Mouse (Mus musculus): ENCODE data around the gene Pknox2. TPM values are rescaled to one million over a fixed set of nuclear protein-coding genes. Genes with fewer than 3 reads are reported as not detected.

Pknox2 gene
- total RNA-seq, 2 experiments from 2014 or later: 27.9 TPM

DNA sequence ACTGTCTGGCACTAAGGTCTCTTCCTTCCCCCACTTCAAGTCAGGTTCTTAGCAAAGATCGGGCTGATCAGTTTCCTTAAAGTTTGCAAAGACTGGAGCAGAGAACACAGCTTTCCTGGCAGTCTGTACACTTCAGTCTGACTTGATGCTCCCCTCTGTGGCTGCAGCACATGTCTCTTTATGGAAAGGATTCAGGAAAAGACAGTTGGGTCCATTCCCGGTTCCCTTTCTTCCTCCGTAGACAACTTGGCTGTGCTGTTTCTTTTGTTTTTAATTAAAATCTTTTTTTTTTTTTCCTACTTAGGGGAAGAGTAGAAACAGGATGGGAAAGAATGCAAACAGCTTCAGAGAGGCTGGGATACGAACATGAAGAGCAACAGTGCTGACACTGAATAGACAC lies 205.1 kb downstream of the Pknox2 start:
- DNase-seq: no peak

DNA sequence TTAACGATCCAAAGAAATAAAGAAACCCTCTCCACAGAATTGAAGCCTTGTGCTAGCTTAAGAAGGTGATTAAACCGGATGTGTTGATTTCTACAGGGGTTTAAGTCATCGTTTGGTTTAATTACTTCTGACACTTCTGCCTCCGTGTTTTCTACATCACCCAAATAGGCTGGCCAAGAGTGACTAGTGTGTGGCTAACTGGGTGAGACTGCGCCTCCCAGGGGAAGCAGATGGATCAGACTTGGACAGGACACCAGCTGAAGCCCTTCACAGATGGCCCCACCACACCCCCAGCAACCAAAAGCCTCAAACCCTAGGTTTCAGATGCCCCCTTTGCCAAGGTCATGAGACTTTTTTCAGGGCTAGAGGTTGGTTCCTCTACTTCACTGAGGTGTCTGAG lies 205.6 kb downstream of the Pknox2 start:
- DNase-seq: no peak

DNA sequence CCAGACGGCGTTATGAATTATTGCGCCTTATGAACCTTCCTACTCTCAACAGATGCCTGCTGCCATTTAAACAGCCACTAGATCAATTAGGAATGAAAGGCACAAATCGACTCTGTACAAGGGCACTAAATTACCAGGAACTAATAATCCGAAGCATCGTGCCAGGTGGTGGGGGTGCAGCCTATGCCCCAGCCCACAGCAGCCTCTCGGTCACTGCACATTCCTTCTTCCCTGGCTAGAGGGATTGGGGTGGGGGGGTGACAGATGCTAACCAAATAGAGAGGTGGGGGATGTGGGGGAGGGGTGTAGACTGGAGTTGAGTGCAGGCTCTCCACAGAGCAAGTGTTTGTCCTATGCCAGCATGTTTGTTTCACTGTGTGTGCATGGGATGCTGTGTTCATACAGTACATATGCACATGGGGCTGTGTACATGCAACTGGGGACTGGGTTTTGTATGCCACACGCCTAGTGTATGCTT lies 208.6 kb downstream of the Pknox2 start:
- no peak for DNase-seq

DNA sequence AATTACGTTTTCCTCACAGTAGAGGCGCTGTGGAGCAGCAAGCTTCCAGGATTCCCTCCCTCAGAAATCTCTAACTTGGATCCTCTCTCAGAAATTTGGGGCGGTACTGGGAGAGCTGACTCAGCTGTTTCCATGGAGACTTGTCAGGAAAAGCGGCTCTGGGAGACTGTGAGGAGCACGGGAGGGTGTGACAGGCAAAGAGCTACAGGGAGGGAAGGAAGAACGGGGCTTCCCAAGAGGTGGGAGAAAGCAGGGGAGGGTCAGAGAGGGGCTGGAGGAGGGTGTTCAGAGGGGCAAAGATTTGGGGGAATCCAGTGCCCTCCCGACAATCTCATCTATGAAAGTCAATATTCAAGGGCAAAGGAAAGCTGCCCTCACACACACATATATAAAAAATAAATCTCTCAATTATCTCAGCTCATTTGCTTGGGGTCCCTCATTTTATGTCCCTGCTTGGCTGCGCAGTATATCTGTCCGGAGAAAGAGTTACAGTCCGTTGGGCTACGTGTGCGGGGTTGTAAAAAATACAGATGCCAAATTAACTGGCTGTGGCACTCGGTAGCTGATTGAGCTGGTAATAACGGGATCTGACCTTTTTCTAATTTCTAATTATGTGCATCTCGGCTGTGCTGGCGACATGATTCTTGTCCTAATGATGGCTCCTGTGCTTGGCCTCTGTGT lies 213.3 kb downstream of the Pknox2 start:
- peak; percentile 70 for DNase-seq

DNA sequence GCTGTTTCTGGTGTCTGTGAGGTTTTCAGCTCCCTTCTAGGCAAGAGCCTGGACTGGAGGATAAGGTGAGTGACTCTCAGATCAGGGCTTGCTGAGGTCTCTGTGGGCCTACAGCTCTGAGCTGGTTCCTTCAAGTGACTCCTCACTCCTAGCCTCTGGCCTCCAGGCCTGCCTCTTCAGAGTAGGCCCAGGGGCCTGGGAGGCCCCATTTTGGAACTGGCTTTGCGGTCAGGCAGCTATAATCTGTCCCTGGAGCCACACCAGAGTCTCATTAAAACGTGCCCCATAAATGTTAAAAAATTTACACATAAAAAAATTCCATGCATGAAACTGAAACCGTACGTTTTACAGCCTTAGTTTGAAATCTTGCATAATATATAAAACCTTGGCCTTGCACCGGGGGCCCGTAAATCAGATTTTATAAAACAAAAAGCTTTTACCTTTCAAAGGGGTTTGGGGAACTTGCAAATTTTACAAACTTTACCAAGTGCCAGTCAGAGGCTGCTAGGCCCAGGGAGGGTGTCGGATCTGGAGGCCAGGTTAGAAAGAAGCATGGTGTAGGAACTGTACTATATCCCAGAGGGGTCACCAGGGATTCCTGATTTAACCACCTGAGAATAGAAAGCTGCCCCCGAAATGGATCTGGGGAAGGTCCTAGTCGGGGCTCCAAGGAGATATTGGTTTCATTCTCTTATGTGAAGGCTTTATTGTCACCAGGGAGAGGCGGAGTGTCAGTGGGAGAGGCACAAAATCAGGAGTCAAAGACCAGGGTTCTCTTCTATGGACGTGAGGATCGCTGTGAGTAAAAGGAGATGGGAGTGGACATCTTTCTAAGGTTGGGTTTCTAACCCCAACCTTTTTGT lies 214.0 kb downstream of the Pknox2 start:
- no peak for DNase-seq

DNA sequence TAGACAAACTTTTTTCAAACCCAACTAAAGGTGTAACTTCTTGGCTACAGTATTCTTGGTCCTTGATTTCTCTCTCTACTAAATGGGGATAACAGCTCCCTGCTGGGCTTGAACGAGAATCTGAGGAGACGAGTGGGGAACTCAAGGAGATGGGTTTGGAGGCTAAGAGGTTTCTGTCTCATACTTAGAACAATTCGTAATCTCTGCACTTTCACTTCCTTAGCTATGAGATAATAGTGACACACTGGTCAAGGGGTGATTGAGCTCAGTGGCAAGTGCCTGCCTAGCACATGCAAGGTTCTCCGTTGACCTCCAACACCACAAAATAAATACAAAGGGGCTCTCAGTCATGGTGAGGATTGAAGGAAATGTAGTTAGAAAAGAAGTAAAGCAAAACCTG lies 215.6 kb downstream of the Pknox2 start:
- DNase-seq: no peak

DNA sequence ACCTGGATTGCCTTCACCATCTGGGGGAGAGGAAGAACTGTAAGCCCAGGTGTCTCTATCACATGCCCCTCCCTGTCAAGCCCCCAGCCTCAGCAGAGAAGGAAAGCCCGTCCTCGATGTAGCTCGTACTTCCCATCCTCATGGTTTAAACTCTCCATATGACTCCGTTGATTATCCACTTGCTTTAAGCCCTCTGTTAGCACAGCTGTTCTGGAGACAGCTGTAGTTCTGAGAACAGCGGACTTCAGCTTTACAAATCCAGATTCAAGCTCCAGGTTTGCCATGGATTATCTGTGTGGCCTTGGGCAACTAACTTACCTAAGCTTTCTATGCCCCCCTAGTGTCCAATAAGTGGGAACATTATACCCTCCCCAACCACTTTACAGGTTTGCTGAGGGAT lies 223.5 kb downstream of the Pknox2 start:
- no peak for DNase-seq

DNA sequence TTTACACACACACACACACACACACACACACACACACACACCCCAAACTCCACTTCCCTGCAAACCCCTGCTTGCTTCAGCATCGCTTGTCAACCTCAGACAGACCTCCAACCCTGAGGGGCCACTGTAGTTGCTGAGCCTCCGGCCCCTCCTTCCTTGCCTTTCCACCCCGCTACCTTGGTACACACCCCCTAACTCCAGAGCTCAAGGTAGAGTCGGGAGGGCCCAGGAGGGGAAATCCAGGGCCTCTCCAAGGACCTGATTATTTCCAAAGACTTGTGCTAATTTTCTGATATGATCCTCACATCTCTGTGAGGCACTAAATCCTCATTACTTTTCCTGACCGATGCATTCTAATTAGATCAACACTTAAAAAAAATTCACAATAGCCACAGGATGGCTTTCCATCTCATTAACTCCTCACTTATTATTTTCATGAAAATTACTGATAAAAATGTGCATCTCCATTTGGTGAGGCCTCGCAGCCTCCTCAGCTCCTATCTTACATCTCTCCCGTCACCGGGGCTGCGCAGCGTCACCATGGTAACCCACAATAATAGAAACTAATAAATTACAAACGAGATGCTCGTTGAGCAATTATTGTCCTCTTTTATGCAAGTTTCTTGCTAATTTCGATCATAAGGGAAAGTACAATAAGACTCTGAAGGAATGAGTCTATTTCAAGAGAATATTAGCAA lies 225.3 kb downstream of the Pknox2 start:
- no peak for DNase-seq

DNA sequence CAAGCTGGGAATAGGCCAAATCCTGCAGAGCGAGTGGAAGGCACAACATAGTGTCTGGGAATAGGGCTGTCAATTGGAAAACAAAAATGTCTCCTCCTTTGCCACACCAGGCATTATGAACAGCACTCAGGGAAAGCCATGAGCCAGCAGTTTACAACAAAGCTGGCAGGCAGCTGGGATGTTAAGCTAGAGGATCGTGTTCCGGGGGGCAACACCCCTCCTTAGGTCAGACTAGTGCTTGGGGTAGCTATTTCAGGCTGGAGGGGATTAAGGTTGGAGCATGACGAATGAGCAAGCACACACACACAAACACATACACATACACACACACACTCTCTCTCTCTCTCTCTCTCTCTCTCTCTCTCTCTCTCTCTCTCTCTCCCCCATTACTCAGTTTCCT lies 227.7 kb downstream of the Pknox2 start:
- no peak for DNase-seq

DNA sequence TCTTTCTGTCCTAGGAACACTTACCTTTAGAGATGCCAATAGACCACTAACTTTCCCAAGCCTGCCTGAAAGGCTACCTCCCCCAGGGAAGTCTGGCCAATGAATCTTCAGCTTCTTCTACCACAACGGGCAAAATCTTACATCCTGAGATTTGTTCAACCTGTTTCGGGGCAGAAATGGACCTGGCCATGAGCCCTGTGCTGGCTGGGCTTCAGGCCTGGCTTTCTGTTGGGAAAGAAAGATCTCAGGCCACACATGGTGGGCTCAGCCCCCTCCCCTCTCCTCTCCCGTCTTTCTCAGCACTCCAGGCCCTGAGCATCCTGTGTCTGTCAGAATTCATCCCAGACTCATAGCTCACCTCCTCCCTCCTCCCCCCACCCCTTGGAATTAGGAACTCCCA lies 228.6 kb downstream of the Pknox2 start:
- DNase-seq: no peak

DNA sequence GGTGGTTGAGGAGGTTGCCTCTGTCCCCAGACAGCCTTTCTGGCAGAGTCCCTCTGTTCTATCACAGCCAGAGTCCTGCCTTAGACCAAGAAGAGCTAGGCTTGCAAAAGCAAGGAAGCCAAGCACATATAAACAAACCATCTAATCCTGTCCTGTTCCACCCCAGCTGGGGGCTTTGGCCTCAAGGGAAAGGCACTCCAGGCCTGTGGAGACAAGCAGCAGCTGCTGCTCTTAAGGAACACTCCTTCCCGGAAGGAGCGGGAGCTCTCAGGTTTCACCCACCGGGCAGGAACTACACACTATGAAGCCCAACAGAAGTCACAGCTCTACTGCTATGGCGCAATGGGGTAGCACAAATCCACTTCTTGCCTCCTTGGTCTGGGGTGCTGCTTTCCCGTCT lies 230.3 kb downstream of the Pknox2 start:
- peak; percentile 34 for DNase-seq

DNA sequence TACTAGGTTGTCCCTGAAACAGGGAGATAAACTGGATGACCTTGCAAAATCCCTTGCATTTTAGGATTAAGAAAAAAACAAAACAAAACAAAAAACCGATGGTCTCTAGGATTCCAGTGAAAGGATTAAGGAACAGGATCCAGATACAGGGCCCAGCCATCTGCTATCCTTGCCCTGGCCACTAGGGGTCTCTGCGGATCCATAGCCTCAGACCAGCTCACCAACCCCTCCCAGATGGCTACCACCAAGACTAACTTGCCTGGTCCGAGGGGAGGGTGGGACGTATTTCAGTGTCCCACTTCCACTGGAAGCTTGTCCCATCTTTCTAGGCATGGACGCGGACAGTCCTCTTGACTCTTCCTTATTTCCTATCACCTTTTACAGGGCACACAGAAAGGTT lies 230.8 kb downstream of the Pknox2 start:
- DNase-seq: peak; percentile 83

DNA sequence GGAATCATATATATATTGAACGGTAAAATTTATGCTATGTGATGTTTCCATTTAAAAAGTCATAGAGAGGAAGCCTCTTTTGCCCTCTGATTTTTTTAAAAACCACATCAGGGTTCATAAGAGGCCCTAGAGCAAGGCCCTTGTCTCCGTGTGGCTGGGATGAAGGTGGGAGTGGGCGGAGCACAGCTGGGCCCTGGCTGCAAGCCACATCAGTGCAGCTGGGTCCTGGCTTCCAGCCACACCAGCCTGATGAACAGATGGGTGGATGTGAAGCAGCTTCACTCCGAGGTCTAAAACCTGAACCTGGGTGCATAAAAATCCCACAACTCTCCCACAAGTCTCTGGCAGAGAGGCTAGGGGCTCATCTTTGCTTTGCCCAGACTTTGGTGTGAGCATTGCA lies 241.8 kb downstream of the Pknox2 start:
- DNase-seq: no peak

DNA sequence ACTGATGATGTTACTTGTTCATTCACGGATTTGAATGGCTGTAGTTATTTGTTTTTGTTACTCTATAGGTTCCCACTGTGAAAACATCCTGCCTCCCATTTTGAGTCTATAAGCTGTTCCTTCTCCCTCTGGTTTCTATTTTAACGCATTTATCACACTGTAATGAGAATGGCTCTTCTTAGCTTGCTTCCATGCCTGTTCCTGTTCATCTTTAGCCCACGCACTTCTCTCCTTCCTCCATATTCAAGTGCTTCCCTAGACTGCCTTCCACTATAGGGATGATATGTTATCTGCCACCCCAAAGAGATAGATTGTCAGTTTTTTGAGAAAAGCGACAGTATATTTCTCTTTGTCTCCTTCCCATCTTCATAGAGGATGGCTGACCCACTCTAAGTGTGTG lies 246.7 kb downstream of the Pknox2 start:
- no peak for DNase-seq

DNA sequence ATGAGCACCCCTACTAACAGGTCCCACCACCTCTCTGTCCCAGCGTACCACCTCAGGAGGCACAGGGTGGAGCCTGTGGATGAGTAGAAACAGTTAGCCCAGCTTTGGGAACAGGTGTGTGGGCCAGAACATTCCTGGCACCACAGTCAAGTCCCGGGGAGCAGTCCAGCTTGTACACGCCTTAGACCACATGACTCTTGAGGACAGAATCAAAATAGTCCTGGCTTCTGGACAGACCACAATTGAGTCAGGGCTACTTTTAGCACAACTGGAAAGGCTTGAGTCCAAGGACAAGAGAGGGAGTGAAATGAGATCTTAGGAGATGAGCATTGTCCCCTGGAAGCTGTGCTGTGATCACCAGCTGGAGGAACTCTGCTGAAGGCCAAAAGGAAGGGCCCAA lies 248.6 kb downstream of the Pknox2 start:
- peak; percentile 46 for DNase-seq

DNA sequence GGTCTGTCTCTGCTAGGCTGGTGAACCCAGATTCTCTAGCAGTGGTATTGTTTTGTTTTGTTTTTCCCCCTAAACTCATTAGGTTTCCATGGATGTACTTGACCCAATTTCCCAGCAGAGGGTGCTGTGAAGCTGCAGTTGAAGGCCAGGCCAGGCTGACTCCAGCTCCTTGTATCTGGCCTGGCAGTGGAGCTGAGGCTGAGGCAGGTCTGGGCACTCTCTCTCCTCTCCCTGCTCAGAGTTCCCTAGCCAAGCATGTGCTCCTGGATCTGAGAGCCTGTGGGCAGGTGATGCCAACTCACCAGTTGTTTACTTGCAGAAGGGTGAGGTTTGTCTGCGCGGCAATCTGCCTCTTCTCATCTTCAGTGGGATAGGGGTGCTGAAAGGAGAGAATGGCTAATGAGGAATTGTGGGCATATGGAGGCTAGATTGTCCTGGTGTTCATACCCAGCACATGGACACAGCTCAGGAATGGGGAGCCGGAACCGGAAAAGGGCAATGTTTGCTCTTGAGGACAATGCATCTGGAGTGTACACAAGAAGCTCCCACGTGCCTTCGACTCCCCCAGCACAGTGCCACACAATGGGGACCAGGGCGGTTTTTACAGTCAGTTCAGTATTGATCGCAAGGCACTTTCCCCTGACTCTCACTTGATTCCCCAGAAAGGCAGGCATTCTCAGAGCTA lies 252.1 kb downstream of the Pknox2 start:
- DNase-seq: peak; percentile 65

DNA sequence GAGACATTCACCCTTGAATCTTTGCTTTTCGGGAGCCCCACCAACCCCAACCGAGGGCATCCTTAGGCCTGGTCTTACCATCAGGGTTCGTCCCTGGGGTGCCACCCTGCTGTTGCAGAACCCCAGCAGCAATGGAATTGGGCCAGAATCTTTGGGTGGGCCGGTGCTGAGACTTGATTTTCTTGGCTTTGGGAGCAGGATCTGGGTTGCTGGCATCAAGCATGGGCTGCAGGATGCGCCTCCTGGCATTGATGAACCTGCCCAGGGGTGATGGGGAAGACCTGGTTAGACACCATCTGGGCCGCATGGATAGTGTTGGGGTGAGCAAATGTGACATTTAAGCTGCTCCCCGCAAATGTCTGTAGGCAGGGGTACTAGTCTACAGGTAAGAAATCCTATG lies 253.0 kb downstream of the Pknox2 start:
- DNase-seq: no peak

DNA sequence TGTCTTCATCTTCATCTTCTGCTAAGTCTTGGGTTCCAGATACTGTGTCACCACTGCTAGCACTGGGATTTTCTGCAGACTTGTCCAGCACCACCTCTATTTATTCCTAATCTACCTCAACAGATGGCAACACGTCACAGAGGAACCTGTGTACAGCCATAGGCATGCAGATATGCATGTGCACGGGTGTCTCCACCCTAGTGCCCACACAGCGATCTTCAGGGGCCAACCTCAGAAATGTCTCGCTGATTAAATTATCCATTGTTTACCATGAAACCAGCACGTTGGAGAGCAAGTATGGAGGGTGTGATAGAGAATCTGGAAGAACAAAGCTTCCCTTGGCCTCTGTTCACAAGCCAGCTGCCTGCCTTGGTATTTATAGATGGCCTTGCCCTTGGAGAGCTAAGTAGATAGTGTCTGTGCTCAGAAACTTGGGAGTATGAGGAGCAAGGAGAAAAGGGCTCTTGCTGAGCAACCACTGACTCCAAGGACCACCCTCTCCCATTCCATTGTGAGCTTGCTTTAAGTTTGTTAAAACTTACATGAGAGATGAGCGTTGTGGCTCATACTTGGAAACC lies 253.7 kb downstream of the Pknox2 start:
- no peak for DNase-seq

DNA sequence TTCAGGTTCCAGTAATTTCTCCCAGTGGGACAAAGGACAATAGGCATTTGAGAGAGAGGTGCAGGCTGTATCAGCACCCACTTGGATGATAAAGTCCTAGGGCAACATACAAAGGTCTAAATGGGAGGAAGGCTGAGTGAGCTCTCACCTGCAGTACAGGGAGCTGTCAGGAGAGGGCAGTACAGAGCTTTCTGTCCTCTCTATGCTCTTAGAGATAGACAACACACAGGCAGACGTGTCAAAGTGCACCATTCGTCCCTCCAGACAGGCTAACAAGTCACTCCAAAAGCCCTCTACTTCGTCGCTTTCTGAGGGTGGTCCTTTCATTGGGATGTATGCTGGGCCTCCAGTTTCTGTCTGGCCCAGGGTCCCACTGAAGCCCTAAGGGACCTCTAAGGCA lies 256.7 kb downstream of the Pknox2 start:
- DNase-seq: peak; percentile 70

DNA sequence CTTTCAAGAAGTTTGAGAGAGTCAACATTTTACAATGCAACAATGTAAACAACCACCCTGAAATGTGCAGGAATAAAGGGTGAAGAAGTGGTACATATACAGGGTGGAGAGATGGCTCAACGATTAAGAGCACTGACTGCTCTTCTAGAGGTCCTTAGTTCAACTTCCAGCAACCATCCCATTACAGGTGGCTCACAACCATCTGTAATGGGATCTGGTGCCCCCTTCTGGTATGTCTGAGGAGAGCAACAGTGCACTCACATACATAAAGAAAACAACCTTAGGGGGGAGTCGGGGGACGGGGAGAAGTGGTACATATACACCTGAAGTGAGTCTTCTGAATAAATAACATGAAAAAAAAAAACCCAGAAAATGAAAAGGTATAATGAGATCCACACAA lies 262.0 kb downstream of the Pknox2 start:
- DNase-seq: no peak

DNA sequence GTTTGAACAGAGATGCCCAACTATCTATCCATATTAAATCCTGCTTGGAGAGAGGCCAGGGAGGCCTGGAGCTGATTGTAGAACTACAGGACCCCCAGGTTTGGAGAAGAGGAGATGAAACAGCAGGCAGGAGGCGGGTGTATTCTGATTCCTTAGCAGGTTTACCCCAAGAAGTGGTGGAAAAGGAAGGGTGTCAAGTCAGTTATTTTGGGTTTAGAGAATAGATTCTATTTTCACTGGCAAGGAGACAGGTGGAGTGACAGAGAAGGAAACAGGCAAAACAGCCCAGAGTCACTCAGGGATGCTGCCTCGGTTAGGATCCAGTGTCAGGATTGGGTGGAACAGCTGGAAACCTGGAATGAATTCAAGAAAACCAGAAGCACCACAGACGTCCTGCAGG lies 263.6 kb downstream of the Pknox2 start:
- DNase-seq: no peak

All from gastrocnemius, postnatal 10 days (tissue).